Mouse (Mus musculus) spleen, adult 2 months (tissue): ENCODE measurements around the gene Papss1. TPM values are rescaled to one million over a fixed set of nuclear protein-coding genes. Genes with fewer than 3 reads are reported as not detected.

Experiments used
- DNase-seq, 2 experiments: peaks; one replicate each; pipeline versions ENCODE4 v3.0.0 to v3.0.0-alpha.2; 2012 to 2021; ENCODE audit warnings: low spot score in 2 of 2, low read depth in 1 of 2
- H3K27ac ChIP-seq: fragments of 200-500 bp; 2 replicates; pipeline ENCODE4 v1.5.1; 2012; ENCODE audit warnings: low read length, inconsistent platforms; ENCODE audit not compliant: insufficient read depth
- H3K27me3 ChIP-seq: fragments of 200-500 bp; 2 replicates; pipeline ENCODE4 v1.6.1; 2012; ENCODE audit warnings: mild to moderate bottlenecking, moderate library complexity, low read length, inconsistent platforms; ENCODE audit not compliant: control insufficient read depth, insufficient read depth
- H3K36me3 ChIP-seq: fragments of 200-500 bp; 2 replicates; pipeline ENCODE4 v1.6.1; 2012; ENCODE audit warnings: mild to moderate bottlenecking, low read length, inconsistent platforms; ENCODE audit not compliant: control insufficient read depth, insufficient read depth
- H3K4me1 ChIP-seq: fragments of 200-500 bp; 2 replicates; pipeline ENCODE4 v1.6.1; 2011; ENCODE audit warnings: inconsistent platforms; ENCODE audit not compliant: control insufficient read depth, insufficient read depth, insufficient read length
- H3K4me3 ChIP-seq: fragments of 200-500 bp; 2 replicates; pipeline ENCODE4 v1.5.1; 2011; ENCODE audit warnings: mild to moderate bottlenecking, inconsistent platforms; ENCODE audit not compliant: insufficient read depth, insufficient read length; ENCODE audit errors: extremely low read depth
- CTCF ChIP-seq: fragments of 200-500 bp; IDR thresholded peaks from 2 replicates; pipeline ENCODE4 v1.5.1; 2011; ENCODE audit warnings: mild to moderate bottlenecking, inconsistent platforms; ENCODE audit not compliant: insufficient read depth, insufficient read length, insufficient replicate concordance; ENCODE audit errors: extremely low read depth
- POLR2A ChIP-seq: fragments of 200-500 bp; IDR thresholded peaks from 2 replicates; pipeline ENCODE4 v1.6.1; 2011; ENCODE audit warnings: low read depth, low read length, inconsistent platforms
- WGBS: fragments of 180-500 bp; shearing (Covaris S2); methylation state at CpG from one replicate; pipeline ENCODE4 v1.1.7; 2018; 5-methylcytosine and 5-hydroxymethylcytosine counted together
- polyA plus RNA-seq: library from polyadenylated mRNA; depleted of rRNA; stranded (reverse); fragments of >200 nt; gene quantifications from 2 replicates; pipeline ENCODE4 v1.2.3, GENCODE M21; 2012

Gene Papss1
- polyA plus RNA-seq, 1 experiment, result 10.6 TPM

DNA sequence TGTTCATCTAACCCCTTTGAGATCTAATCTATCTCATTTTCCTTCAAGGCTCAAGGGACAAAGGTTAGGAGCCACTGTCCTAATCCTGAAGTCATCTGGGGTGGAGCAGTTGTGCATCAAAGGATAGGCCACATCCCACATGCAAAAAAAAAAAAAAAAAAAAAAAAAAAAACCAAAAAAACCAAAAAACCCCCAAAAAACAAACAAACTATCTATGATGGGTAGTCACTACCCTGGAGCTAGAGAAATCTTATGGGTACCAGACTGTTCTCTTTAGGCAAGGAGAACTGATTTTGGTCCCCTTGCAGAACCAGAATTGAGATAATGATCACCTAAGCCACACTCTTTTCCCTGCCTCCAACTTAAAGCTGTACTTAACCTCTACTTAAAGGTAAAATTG lies 3.0 kb upstream of the Papss1 start:
- H3K4me3 ChIP-seq, result no peak overlapping the region
- H3K4me1 ChIP-seq, result no peaks in the 10 kb centered on the region; the same call in 1 of the 2 replicates
- no peaks in the 10 kb centered on the region for H3K36me3 ChIP-seq
- H3K27me3 ChIP-seq, result no peaks in the 10 kb centered on the region
- no peak for TF ChIP-seq POLR2A
- TF ChIP-seq CTCF, result no peak
- DNase-seq, result no peak
- H3K27ac ChIP-seq, result no peak overlapping the region

DNA sequence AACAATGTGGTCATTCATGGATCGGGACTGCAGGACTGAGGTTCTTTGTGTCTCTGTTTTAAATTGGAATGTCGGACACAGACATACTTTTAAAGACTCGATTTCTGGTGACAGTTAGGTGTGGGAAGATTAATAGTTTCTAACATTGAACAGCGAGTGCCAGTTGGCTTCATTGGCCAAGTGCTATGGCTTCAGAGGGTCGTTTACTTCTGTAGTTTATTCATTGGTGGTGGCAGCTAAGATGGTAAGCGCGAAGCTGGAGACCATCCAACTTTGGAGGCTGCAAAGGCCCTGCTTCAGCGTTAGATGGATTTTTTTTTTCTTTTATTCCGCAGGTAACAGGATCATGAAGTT lies 666 bp downstream of the Papss1 start:
- TF ChIP-seq POLR2A, result no peak
- no peak for TF ChIP-seq CTCF
- Histone ChIP-seq H3K27me3 (no peaks in the 10 kb centered on the region), H3K36me3 (no peaks in the 10 kb centered on the region), H3K27ac (peak overlapping the region; percentile 67; the same call in 1 of the 2 replicates), H3K4me3 (peak overlapping the region; percentile 91), H3K4me1 (no peaks in the 10 kb centered on the region; the same call in 1 of the 2 replicates)
- no peak for DNase-seq
- 3% methylated on average over 9 of the region's 9 CpGs for WGBS

DNA sequence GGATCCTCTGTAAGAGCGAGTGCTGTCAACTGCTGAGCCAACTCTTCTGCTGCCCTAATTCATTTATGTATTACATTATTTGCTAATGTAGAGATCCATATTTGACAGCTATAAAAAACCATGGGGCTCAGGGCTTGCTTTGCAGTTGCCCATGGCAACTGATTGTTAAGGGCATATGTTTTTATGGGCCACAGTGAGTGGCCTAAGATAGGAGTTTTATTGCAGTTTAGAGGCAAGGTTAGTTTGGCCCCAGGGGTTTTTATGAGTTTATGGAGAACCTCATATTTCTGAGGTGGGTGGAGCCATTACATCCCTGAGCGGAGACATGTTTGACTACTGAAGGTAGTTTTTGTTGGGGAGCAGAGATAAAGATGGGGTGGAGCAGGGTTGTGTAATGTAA lies 1.7 kb downstream of the Papss1 start:
- no peak for DNase-seq
- no peak overlapping the region for H3K27ac ChIP-seq
- H3K4me1 ChIP-seq, result no peaks in the 10 kb centered on the region; the same call in 1 of the 2 replicates
- TF ChIP-seq POLR2A, result no peak
- TF ChIP-seq CTCF, result no peak
- H3K27me3 ChIP-seq, result no peaks in the 10 kb centered on the region
- no peak overlapping the region for H3K4me3 ChIP-seq
- WGBS, result 94% methylated on average over 2 of the region's 2 CpGs
- H3K36me3 ChIP-seq, result no peaks in the 10 kb centered on the region

DNA sequence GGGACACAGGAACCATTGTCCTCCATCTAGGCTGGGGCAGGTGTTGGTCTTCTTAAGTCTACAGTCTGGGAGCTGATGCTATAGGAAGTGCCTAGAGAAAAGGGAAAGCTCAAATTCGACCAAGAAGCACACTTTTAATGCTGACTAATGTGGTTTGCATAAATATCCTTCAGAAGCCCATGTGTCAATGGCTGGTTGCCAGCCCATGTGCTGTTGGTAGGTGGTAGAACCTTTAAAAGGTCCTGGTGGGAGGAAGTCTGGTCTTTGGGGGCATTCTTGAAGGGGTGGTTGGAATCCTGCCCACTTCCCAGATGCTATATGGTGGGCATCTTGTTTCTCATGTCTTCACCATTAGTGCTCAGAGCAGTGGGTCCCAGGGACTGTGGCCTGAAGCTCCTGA lies 5.9 kb downstream of the Papss1 start:
- no peak for DNase-seq
- Histone ChIP-seq H3K27me3 (no peaks in the 10 kb centered on the region), H3K4me1 (no peaks in the 10 kb centered on the region; the same call in 1 of the 2 replicates), H3K36me3 (no peaks in the 10 kb centered on the region), H3K4me3 (no peak overlapping the region), H3K27ac (no peak overlapping the region)
- WGBS, result 6% methylated on average over 1 of the region's 1 CpGs
- TF ChIP-seq POLR2A, result no peak
- TF ChIP-seq CTCF, result no peak

DNA sequence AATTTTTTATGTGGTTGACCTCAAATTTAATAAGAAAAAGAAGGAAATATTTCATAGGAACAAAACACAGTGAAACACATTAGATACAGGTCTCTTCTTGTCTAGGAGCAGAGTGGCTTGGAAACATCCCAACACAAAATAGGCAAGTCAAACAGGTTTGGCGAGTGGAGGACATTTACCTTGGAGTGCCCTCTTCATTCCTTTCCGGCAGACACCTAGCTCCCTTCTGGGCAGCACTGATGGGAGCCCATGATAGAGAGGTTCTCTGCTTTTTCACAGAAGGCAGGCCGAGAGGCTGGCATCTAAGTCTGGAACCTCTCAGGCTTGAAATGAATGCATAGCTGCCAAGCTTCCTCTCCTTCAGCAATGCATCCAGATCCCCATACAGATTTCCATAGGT lies 9.0 kb downstream of the Papss1 start:
- no peak for DNase-seq
- H3K36me3 ChIP-seq, result no peaks in the 10 kb centered on the region
- no peak overlapping the region for H3K4me3 ChIP-seq
- 87% methylated on average over 3 of the region's 3 CpGs for WGBS
- no peaks in the 10 kb centered on the region for H3K4me1 ChIP-seq
- H3K27me3 ChIP-seq, result no peaks in the 10 kb centered on the region
- no peak overlapping the region for H3K27ac ChIP-seq
- no peak for TF ChIP-seq CTCF
- TF ChIP-seq POLR2A, result no peak

DNA sequence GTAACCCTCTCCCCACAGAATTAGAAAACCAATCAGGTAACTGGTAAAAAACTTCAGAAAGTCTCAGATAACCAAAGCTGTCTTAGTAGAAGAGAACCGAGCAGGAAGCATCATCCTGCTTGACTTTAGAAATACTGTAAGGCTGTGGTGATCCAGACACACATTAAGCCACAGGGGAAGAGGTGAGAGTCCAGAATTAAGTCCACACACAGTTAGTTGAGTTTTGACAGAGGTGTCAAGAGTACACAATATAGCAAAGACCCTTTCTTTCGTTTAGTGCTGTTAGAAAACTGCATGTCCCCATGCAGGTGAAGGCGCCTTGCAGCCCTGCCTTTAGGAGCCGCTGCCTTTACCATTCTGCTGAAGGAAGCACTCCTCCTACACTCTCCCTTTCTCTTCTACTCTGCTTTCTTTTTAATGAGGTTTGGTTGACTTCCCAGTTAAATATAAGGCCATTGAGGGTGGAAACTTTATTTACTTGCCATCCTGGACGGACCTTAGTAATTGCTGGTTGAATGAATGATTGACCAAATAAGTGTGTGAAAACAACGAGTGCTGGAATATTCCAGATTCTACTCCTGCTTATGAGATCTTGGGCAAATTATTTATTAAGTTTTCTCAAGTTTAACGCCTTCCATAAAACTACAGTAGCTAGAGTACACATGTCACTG lies 14.0 kb downstream of the Papss1 start:
- no peak for TF ChIP-seq POLR2A
- TF ChIP-seq CTCF, result no peak
- Histone ChIP-seq H3K27me3 (no peaks in the 10 kb centered on the region), H3K4me3 (no peak overlapping the region), H3K36me3 (peaks cover 5% of the 10 kb centered on the region), H3K27ac (no peak overlapping the region), H3K4me1 (no peaks in the 10 kb centered on the region)
- 92% methylated on average over 7 of the region's 7 CpGs for WGBS
- no peak for DNase-seq

DNA sequence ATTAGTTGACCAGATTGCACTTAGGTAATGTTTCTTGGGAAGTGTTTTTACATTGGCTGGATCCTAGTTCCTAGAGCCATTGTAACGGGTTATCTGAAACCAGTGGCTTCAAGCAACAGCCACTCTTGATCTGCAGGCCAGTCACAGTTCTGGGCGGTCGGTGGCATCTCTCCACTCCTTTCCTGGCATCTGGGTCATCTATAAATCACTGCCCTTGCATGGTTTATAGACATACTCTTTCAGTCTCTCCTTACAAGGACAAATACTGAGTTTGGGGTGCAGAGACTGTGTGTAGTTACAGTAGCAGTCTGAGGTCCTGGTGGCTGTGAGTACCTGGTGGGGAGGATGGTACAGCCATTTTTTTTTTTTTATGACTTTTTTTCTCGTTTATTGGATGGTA lies 15.5 kb downstream of the Papss1 start:
- no peak overlapping the region for H3K27ac ChIP-seq
- H3K27me3 ChIP-seq, result no peaks in the 10 kb centered on the region
- DNase-seq, result no peak
- WGBS, result 97% methylated on average over 4 of the region's 4 CpGs
- no peaks in the 10 kb centered on the region for H3K4me1 ChIP-seq
- H3K36me3 ChIP-seq, result peaks cover 7% of the 10 kb centered on the region
- TF ChIP-seq POLR2A (no peak), CTCF (no peak)
- no peak overlapping the region for H3K4me3 ChIP-seq
